Mouse (Mus musculus) small intestine, adult 2 months (tissue): ENCODE measurements around the gene Dlk2. TPM values are rescaled to one million over a fixed set of nuclear protein-coding genes. Genes with fewer than 3 reads are reported as not detected.

ENCODE experiments used
- H3K27ac ChIP-seq: fragments of 200-500 bp; 2 replicates; pipeline ENCODE4 v1.5.1; 2012; ENCODE audit warnings: low read depth, low read length, control low read depth, inconsistent platforms; ENCODE audit not compliant: insufficient read depth
- H3K27me3 ChIP-seq: fragments of 200-500 bp; 2 replicates; pipeline ENCODE4 v1.6.1; 2012; ENCODE audit warnings: mild to moderate bottlenecking, moderate library complexity, low read length, inconsistent platforms; ENCODE audit not compliant: control insufficient read depth, insufficient read depth
- H3K36me3 ChIP-seq: fragments of 200-500 bp; 2 replicates; pipeline ENCODE4 v1.6.1; 2012; ENCODE audit warnings: mild to moderate bottlenecking, low read length, control low read depth, inconsistent platforms; ENCODE audit not compliant: control insufficient read depth, insufficient read depth
- H3K4me1 ChIP-seq: fragments of 200-500 bp; 2 replicates; pipeline ENCODE4 v1.6.1; 2012; ENCODE audit warnings: low read length, inconsistent platforms, mixed read lengths; ENCODE audit not compliant: control insufficient read depth, insufficient read depth, insufficient read length
- H3K4me3 ChIP-seq: fragments of 200-500 bp; 2 replicates; pipeline ENCODE4 v1.5.1; 2012; ENCODE audit warnings: low read depth, mild to moderate bottlenecking, control low read depth, inconsistent platforms, low read length, moderate library complexity
- CTCF ChIP-seq: fragments of 200-500 bp; IDR thresholded peaks from 2 replicates; pipeline ENCODE4 v1.5.1; 2012; ENCODE audit warnings: low read depth, mild to moderate bottlenecking, control low read depth, inconsistent platforms, low read length, moderate library complexity, mixed read lengths; ENCODE audit not compliant: insufficient replicate concordance, insufficient read length; ENCODE audit errors: extremely low read depth
- POLR2A ChIP-seq: fragments of 200-500 bp; IDR thresholded peaks from 2 replicates; pipeline ENCODE4 v1.6.1; 2012; ENCODE audit warnings: low read depth, mild to moderate bottlenecking, control low read depth, inconsistent platforms, low read length, moderate library complexity
- WGBS: fragments of 180-500 bp; shearing (Covaris S2); methylation state at CpG from one replicate; pipeline ENCODE4 v1.1.7; 2018; 5-methylcytosine and 5-hydroxymethylcytosine counted together
- polyA plus RNA-seq: library from polyadenylated mRNA; depleted of rRNA; stranded (reverse); fragments of >200 nt; gene quantifications from 2 replicates; pipeline ENCODE4 v1.2.3, GENCODE M21; 2012

Gene Dlk2
- polyA plus RNA-seq, 1 experiment: 1.0 TPM

DNA sequence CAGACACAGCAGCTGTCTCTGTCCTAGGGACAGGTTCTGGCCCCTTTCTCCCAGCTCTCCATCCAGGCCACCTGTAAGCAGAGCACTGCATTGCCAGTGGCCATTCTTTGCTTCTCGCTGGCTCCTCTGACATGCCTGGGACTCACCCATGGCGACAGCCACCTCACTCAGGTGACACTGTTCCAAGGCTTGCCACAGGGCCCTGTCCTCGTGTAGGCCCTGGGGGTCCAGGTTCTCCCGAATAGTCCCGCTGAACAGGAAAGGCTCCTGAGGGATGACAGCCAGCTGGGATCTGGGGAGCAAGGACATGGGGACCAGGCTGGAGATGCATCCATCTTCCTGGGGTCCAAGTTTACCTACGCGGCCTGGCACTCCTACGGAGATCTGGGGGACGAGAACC lies 7.0 kb downstream of the Dlk2 start:
- Histone ChIP-seq H3K27me3 (0 out of 2 replicates have a peak, but pooled peaks cover 3% of the 10 kb centered on the region), H3K4me3 (no peak overlapping the region), H3K36me3 (peaks cover 33% of the 10 kb centered on the region), H3K27ac (no peak overlapping the region), H3K4me1 (no peaks in the 10 kb centered on the region)
- TF ChIP-seq POLR2A (no peak), CTCF (no peak)
- WGBS: 93% methylated on average over 9 of the region's 9 CpGs

DNA sequence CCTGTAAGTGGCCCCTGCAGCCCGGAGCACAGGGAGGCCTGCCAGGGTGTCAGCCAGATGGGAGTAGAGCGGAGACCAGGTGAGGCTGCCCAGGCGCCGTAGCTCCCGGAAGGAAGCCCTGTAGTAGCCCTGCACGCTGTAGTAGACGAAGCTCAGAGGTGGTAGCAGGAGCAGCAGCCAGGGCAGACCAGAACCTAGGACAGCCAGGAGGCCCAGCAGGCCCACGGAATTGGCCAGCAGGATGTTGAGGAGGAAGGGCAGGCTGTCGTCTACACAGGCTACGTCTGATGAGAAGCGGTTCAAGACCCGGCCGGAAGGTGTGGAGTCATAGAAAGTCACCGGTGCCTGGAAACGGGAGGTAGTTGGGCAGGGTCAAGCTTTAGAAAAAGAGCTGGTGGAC lies 9.7 kb downstream of the Dlk2 start:
- TF ChIP-seq CTCF (no peak), POLR2A (no peak)
- no peak overlapping the region for H3K27ac ChIP-seq
- H3K4me3 ChIP-seq: no peak overlapping the region
- H3K4me1 ChIP-seq: no peaks in the 10 kb centered on the region
- WGBS: 94% methylated on average over 15 of the region's 15 CpGs
- H3K36me3 ChIP-seq: peaks cover 43% of the 10 kb centered on the region
- H3K27me3 ChIP-seq: no peaks in the 10 kb centered on the region

DNA sequence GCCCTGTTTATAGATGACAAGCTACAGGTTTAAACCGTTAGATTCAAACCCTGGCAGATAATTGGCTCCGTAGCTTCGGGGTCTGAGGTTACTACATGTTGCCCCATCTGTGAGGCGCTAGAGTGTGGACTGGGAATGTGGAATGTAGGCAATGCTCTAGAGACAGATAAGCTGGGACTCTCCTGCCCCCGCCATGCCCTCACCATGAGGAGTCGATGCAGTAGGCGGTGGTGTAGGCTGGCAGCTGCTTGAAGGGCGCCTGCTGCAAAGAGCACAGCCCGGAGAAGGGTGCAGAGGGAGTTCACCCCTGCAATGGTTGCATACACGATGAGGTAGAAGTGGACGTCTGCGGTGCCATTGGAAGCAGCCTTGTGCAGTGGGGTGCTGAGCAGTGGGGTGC lies 12.6 kb downstream of the Dlk2 start:
- TF ChIP-seq POLR2A: no peak
- no peak for TF ChIP-seq CTCF
- Histone ChIP-seq H3K4me1 (no peaks in the 10 kb centered on the region), H3K27ac (no peak overlapping the region), H3K36me3 (peaks cover 40% of the 10 kb centered on the region), H3K4me3 (no peak overlapping the region), H3K27me3 (no peaks in the 10 kb centered on the region)
- WGBS: 85% methylated on average over 12 of the region's 12 CpGs

DNA sequence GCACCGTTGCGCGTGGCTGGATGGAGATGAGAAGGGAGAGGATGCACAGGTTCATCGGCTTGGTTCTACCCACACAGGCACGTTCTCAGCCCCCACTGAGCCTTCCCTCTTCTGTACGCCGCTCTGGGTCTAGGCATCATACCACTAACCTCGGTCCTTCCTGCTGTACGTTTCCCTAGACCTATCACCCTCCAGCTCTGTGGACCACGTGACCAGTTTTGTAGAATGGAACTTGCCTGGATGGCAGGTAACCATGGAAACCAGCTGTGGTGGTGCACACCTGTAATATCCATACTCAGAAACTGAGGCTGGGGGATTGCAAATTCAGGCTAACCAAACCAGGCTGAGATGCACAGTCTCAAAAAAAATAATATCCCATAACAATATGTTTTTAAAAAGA lies 13.3 kb downstream of the Dlk2 start:
- Histone ChIP-seq H3K4me3 (no peak overlapping the region), H3K27ac (no peak overlapping the region), H3K27me3 (no peaks in the 10 kb centered on the region), H3K4me1 (no peaks in the 10 kb centered on the region), H3K36me3 (peaks cover 36% of the 10 kb centered on the region)
- WGBS: 87% methylated on average over 10 of the region's 10 CpGs
- TF ChIP-seq POLR2A (no peak), CTCF (no peak)

GRCm38 (mm10) chr17:46313135-46313715 lies 16.0 kb downstream of the Dlk2 start:
- WGBS: 88% methylated on average over 9 of the region's 9 CpGs

GRCm38 (mm10) chr17:46315813-46316212 lies 18.6 kb downstream of the Dlk2 start:
- no peak for TF ChIP-seq CTCF
- no peak for TF ChIP-seq POLR2A
- WGBS: 86% methylated on average over 10 of the region's 10 CpGs
- no peaks in the 10 kb centered on the region for H3K27me3 ChIP-seq
- peaks cover 15% of the 10 kb centered on the region for H3K36me3 ChIP-seq
- no peak overlapping the region for H3K27ac ChIP-seq
- no peak overlapping the region for H3K4me3 ChIP-seq
- H3K4me1 ChIP-seq: peaks cover 1% of the 10 kb centered on the region; the same call in 1 of the 2 replicates

More at GRCm38 (mm10) chr17:46313135-46313715, 16.0 kb downstream of the Dlk2 start:
- Histone ChIP-seq H3K36me3 (peaks cover 26% of the 10 kb centered on the region), H3K4me1 (no peaks in the 10 kb centered on the region), H3K4me3 (no peak overlapping the region), H3K27ac (no peak overlapping the region), H3K27me3 (no peaks in the 10 kb centered on the region)
- TF ChIP-seq POLR2A: no peak
- no peak for TF ChIP-seq CTCF

DNA sequence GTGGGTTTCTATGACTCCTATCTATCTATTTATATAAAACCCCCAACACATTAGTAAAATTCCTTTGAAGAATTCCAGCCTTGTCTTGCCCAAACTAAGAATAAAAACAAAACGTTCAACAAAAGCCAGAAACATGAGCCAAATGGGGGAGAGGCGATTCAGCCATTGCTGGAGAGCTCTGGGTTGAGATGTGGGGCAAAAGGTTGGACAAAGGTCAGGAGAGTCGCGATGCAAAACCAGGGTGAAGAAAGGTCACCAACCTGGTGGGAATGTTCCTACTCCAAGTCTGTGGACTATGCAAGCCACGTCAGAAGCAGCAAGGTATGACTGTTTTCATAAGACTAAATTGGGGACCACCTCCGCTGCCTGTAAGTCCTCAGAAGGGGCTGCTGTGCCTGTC lies 23.3 kb downstream of the Dlk2 start:
- H3K36me3 ChIP-seq: peaks cover 8% of the 10 kb centered on the region; the same call in 1 of the 2 replicates
- H3K4me1 ChIP-seq: peaks cover 22% of the 10 kb centered on the region
- TF ChIP-seq POLR2A: no peak
- TF ChIP-seq CTCF: no peak
- H3K27ac ChIP-seq: no peak overlapping the region
- no peaks in the 10 kb centered on the region for H3K27me3 ChIP-seq
- WGBS: 81% methylated on average over 6 of the region's 6 CpGs
- H3K4me3 ChIP-seq: no peak overlapping the region
